Mouse (Mus musculus) kidney, postnatal 4 days (tissue): ENCODE measurements around the gene 6430531B16Rik.

Experiments
- DNase-seq, 2 experiments: peaks; one replicate each; pipeline ENCODE4 v3.0.0; 2021; ENCODE audit warnings: mixed read lengths in 2 of 2

The 6430531B16Rik gene

DNA sequence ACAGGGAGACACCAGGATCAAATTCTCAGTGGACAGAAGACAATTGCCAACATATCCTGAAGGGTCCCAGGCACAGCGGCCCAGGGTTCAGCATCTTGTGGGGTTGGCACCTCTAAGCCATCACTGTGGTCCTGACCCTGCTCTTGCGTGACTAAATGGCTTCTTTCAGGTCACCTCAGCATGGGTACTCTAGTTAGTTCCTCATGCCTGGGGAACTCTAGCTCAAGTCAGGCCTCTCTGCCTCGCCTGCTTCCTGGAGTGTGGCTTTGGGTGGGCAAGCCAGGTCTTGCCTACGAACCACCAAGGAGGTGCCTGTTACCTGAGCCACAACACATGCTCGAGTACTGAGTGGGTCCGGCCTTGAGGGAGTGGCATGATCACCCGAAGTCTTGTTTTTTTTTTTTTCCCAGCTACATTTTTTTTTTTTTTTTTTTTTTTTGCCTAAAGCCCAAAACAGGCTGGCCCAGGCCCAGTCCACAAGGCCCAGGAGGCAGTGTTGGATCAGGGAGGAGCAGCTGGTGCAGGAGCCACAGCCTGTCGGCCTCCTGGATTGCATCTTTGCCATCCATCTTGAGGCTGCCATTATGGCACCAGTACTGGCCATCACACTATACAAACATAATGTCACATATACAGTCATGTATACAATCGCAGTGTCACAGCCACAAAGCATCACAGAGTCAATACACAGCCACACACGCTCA lies 8.2 kb downstream of the 6430531B16Rik start:
- no peak for DNase-seq

GRCm38 (mm10) chr7:139969348-139970130 lies 9.0 kb downstream of the 6430531B16Rik start:
- peak; percentile 92 to 94 for DNase-seq

DNA sequence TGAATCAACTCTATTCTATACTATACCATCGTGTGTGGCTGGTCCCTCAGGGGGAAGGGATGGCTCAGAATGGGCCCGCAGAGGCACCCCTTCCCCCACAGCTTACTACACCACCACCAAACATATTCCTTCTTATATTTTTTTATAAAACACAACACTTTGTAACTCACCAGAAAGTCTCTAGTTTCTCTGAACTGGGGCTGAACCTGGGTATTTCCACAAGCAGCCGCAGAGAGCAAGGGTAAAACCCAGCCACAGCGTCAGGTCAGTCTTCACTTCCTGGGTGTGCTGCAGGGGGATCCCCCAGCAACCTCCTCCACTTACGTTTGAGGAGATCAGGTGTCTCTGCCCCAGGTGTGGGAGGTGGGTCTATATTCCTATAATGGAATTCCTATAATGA lies 10.1 kb downstream of the 6430531B16Rik start:
- no peak for DNase-seq

DNA sequence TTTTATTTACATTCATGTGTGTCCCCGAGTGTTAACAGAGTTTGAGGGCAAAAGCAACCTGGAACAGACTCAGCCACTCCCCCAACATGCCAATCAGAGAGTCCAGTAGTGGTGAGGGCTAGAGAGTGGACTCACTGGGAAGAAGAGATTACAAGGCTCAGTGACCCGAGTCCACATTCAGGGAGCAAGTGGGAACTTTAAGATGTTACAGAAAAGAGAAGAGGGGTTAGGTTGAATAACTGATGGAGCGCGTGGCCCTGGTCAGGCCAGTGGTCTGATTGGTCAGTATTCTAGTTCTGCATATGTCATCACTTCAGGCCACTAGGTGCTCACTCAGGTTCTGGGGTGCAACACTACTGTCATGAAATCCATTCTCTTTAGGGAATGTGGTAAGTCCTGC lies 11.4 kb downstream of the 6430531B16Rik start:
- DNase-seq = no peak

DNA sequence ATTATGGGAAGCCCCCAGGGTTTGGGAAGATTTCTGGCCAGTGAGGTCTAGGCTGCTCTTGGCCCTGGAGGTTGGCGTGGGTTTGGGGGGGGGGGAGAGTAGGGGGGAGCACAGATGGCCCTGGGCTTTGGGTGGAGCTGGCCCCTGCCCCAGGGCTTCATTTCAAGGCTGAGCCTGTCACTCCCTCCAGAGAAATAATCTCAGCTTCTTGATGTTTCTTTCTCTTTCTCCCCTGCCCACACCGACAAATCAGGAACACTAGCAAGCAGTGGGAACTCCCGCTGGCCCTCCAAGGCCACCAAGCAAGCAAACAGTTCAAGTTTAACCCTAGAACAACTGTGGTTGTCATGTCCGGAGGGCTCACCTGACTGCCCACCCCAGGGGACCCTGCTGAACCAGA lies 14.7 kb downstream of the 6430531B16Rik start:
- DNase-seq = no peak

GRCm38 (mm10) chr7:139961141-139961540 lies 17.4 kb downstream of the 6430531B16Rik start:
- DNase-seq = no peak

- no peak for DNase-seq
These were observed 20.6 kb downstream of the 6430531B16Rik start for GRCm38 (mm10) chr7:139957958-139958357.

DNA sequence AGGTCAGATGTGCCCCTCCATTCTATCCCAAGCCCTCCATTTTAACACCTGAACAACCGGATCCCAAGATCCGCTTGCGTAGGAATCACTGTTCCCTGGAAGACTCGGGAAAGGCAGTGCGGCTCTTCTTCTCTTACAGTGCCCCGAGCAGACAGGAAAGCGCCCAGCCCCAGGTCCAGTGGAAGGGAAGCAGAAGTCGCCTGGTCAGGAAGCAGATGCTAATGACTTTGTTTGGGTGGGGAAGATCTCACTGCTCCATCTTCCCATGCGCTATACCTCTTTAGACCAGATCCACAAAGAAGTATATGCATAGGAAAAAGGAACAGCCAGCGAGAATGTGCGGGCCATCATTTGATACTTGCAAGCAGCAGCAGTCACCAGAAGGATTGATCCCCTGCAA lies 21.1 kb downstream of the 6430531B16Rik start:
- DNase-seq = peak; percentile 29 to 46

GRCm38 (mm10) chr7:139956658-139957057 lies 21.9 kb downstream of the 6430531B16Rik start:
- DNase-seq = no peak

DNA sequence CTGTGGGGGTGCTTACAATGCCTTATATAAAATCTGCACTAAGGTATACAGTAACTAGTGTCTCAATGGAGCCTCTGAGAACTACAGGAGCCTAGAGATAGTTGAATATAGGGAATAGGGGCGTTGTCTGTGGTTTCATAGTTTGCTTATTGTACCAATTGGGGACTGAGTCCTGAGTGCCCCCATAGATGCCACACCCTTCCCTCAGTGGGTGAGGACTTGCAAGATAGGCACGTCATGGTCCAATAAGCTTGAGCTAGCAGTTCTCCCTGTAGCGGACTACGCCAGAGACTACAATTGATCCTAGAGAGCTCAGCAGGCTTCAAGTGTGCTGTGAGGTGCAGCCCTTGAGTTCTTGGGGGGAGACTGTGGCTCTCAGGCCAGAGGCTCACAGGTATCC lies 23.1 kb downstream of the 6430531B16Rik start:
- no peak for DNase-seq

DNA sequence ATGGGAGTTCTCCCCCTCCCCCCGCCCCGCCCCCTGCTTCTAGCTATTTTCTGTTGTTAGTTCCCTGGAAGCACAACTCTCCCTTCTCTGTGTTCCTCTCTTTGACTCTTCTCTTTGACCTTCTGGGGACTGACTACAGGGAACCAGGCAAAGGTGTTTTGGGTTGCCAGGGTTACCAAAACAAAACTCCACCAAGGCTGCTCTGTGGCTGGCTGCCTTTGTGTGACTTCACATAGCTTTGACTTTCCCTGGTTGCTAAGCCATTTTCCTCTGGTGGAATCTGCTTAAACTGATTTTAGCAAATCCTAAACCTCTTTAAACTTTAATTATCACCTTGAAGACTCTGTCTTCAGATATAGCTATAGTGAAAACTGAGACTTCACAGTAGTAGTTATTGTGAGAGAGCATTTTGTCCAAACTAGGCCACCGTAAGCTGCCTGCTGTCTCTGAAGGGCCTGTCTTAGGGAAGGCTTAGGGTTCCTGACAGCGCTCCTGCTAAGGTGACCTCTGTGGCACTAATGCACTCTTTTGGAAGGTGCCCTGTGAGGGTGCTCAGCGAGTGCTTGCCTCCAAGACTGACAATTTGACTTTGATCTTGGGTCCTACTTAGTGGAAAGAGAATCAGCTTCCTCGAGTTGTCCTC lies 26.4 kb downstream of the 6430531B16Rik start:
- DNase-seq = no peak

DNA sequence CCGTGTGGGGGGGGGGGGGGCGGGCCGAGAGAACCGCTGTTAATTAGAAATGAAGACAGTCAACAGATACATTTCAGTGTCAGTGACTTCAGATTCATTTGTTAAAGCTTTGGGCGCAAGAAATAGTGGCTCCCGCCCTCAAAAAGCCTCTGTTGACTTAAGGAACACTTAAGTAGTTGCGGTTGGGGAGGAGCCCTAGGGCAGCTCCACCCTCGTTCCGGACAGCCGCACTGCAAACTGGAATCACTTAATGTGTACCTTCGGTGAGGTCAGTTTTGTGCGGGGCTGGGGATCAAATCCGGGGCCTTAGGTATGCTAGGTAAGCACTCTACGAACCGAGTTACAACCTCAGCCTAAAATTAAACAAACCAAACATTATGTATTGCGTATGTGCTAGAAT lies 27.5 kb downstream of the 6430531B16Rik start:
- peak; percentile 44 to 62 for DNase-seq

- peak; percentile 65 to 75 for DNase-seq
These were observed 28.1 kb downstream of the 6430531B16Rik start for GRCm38 (mm10) chr7:139950283-139950971.

DNA sequence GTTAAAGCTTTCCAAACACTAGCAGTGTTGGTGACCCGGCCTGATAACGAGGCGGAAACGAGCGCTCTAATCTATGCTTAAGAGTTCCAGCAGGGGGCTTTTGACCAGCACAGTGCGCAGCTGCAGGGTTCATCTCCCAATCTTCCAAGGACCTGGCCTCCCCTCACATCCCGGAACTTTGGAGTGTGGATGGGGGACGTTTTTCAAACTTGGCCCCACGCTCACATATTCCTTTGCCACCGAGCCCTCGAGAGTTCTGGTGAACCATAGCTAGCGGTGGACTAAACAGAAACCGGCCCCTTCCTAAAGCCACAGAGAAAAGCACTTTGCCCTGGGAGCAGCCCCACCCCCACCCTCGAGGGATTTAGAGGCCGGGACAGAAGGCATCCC lies 28.7 kb downstream of the 6430531B16Rik start:
- DNase-seq = peak; percentile 69 to 79

- no peak for DNase-seq
These were observed 32.5 kb downstream of the 6430531B16Rik start for GRCm38 (mm10) chr7:139946032-139946431.

DNA sequence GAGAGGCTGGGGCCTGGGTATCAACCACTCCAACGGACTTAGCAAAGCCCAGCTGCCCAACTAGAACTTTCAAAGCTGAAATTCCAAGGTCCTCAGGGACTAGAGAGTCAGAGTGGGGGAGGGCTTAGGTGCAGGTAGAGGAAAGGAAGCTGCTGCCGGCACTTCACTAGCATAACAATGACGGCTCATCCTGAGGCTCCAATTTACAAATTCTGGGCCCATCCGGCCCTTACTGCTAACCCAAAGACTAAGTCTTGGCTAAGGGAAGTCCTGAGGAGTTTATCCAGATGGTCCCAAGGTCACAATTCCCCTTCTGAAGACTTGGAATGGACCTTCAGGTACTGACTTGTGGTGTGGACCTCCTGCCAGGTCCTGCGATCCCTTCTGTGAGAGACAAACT lies 33.0 kb downstream of the 6430531B16Rik start:
- no peak for DNase-seq

DNA sequence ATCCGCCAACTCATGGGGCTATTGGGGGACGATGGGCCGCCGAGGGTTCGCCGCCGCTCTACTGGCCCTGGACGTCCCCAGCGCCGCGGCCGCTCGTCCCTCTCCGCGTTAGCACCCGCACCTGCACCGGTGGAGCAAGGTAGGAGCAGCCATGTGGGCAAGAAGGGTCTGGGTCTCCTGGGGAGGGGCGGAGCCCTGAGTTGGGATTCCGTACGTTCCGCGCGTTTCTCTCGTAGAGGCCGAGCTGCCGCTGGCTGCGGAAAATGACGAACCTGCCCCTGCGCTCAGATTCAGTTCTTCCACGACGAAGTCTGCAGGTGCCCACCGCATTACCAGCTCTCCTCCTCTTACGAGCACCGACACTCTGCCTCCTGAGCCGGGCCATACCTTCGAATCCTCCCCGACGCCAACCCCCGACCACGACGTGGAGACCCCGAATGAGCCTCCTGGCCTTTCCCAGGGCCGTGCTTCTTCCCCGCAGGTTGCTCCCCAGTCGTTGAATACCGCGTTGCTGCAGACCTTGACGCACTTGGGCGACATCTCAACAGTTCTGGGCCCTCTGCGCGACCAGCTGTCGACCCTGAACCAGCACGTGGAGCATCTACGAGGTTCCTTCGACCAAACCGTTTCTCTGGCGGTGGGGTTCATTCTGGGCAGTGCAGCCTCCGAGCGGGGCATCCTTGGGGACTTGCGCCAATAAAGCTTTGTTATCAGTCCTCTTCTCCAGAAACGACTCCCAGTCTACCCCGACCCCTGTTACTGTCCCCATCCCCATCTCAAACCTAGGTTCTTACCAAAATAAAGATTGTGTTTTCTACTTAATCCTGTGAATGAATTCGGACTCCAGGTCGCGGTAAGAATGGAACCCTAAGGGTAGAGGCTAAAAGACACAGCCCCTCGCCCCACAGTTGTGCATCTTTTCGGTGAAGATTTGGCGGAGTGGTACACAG lies 34.0 kb downstream of the 6430531B16Rik start:
- peak; percentile 14 for DNase-seq

DNA sequence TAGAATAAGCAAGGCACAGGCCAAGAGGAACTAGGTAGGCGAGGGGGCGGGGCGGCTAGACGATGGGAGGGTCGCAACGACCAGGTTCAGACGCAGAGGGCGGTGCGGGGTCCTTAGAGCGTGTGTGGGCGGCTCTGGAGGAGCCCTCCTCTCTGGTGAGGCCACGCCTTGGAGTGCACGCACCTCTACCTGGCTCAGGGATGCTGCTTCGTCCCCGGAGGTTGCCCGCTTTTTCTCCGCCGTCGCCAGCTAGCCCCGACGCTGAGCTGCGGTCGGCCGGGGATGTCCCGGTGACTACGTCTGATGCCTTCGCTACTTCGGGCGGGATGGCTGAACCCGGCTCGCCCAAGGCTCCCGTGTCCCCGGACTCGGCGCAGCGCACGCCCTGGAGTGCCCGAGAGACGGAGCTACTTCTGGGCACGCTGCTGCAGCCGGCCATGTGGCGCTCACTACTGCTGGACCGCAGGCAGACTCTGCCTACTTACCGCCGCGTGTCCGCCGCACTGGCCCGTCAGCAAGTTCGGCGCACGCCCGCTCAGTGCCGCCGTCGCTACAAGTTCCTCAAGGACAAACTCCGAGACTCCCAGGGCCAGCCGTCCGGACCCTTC lies 34.8 kb downstream of the 6430531B16Rik start, which contains the start of gene Utf1:
Gene Utf1, plus strand, starts transcription at position 116 of the 608 bp plus-strand sequence.
- DNase-seq = peak; percentile 45 to 60

- no peak for DNase-seq
These were observed 37.9 kb downstream of the 6430531B16Rik start for GRCm38 (mm10) chr7:139940476-139941209.

DNA sequence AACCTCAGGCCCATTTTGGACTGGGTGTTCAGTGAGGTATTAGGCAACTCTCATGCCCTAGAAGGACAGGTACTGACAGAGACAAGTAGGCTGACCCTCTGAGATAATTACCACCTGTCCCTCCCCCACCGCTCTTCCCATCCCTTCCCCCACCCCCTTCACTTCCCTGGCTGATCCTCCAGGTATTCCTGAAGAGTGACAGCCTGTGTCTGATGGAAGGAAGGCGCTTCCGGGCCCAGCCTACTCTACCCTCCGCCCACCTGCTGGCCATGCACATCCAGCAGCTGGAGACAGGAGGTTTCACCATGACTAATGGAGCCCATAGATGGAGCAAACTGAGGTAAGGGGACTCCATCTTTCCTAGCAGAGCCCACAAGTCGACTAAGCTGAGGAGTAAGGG lies 40.7 kb downstream of the 6430531B16Rik start:
- DNase-seq = no peak

DNA sequence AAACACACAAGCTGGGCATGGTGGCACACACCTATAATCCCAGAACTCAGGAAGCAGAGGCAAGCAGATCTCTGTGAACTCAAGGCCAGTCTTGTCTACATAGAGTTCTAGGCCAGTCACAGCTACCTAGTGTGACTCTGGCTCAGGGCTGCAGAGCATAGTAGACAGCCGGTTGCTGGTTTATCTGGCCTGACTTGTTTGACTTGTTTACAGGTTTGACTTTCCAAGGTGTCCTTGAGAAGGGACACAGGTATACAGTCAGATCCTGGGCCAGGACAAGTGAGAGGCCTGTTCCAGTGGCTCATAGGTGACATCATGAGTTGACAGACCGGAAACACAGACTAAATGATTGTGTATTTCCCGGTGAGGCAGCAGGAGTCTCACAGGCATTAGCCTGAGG lies 41.4 kb downstream of the 6430531B16Rik start:
- DNase-seq = no peak
